Mouse (Mus musculus) cerebellum, adult 2 months (tissue): Measurements from ENCODE around the gene Rnls.

Experiments used
- CTCF ChIP-seq: fragments of 200-500 bp; IDR thresholded peaks from 2 replicates; pipeline ENCODE4 v1.5.1; 2011; ENCODE audit warnings: low read depth, mild to moderate bottlenecking, control low read depth, low read length, moderate library complexity, borderline replicate concordance; ENCODE audit not compliant: insufficient read depth
- POLR2A ChIP-seq: fragments of 200-500 bp; IDR thresholded peaks from 2 replicates; pipeline ENCODE4 v1.6.1; 2011; ENCODE audit warnings: low read length, control low read depth, borderline replicate concordance; ENCODE audit not compliant: insufficient read depth

GRCm38 (mm10) chr19:33143198-33143597, 248.9 kb downstream of the Rnls start:
- TF ChIP-seq POLR2A: no peak
- no peak for TF ChIP-seq CTCF
